Mouse (Mus musculus) liver, postnatal 0 days (tissue): ENCODE measurements around the gene Ppy.

Experiments used
- CTCF ChIP-seq: sonication (generic); IDR thresholded peaks from 2 replicates; pipeline ENCODE4 v1.5.1; 2016; ENCODE audit warnings: antibody characterized with exemption, low read depth
- EP300 ChIP-seq: IDR thresholded peaks from 2 replicates; pipeline ENCODE4 v1.6.1; 2016; ENCODE audit warnings: antibody characterized with exemption, low read depth, mild to moderate bottlenecking

GRCm38 (mm10) chr11:102146531-102146930 is 45.4 kb upstream of the Ppy start:
- TF ChIP-seq EP300 (no peak), CTCF (no peak)
